Mouse (Mus musculus): ENCODE measurements at regions not wholly inside any gene's neighbourhood (a gene's known extent, or its start where the extent isn't known, plus 50 kb on each side); places are given as distances from the start of the nearest gene placed in this dataset. TPM values are rescaled to one million over a fixed set of nuclear protein-coding genes. Genes with fewer than 3 reads are reported as not detected.

DNA sequence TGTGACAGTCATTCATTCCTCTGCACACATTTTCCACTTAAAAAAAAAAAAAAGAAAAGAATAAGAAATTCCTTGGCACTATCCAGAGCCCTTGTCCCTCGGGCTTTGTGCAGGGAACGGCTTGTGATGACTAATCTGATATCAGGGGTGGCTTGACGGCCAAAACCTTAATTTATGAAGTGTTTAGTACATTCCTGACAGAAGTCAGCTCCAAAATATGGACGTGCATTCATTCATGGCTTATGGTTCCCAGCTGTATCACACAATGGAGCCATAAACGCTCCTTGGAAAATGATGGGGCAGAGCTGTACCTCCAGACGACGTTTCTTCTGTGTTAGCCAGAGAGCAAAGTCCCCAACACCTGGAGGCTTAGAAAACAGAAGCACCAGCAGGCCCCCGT, 62.1 kb upstream of the Elac2 start:
- no peak for DNase-seq (ENCODE audit: low spot score)

DNA sequence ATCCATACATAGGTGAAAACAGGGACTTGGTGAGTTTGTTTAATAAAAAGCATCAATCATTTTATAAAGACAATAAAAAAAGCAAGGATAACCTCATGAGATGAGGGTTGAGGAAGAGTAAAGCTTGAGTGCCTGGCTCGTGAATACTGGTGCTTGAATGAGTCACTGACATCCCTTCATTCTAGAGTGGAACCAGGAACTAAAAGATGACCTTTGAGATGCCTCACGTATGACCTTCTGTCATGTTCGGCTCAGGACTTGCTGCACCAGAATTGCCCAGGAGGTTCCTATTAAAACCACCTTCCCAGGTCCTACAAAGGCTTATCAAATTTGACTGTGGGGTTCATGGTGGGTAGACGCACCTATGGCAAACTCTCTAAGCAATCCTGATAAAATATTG, 61.5 kb upstream of the Elac2 start:
- DNase-seq (ENCODE audit: low spot score), result no peak

- no peak for DNase-seq (ENCODE audit: low spot score)
Observed at GRCm38 (mm10) chr11:64924989-64925388, 53.8 kb upstream of the Elac2 start.

DNA sequence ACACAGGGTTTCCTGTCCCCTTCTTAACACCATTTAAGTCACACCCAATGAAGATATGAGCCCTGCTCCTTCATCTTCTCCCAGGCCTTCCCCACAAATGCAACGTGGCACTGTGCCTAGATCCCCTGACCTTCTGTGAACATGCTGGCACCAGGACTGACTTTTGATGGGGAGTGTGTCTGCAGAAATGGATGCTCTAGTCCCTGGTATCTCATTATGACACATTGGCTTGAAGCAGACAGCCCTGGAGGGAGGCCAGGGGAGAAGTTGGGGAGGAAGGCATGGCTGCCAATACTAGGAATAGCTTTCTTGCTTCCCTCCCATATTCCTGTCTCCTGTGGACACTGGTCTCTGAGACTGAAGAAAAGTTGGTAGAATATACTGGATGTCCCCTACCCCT, 52.9 kb upstream of the Elac2 start:
- DNase-seq (ENCODE audit: low spot score), result no peak

Small RNA genes in the stretch of these regions (microRNA-seq; reads per million reads assigned to microRNA genes)
- gene Gm24275 (ENCODE audit: borderline number of aligned reads), result not detected

All from thymus, postnatal 0 days (tissue).